Mouse (Mus musculus) monocyte, adult 2 months (primary cell): Measurements from ENCODE around the gene Foxd3.
"Not testable (repeated sequence)": the region's sequence is repeated elsewhere in the genome, so short reads cannot be mapped to it uniquely, and the experiment has no call there.

ENCODE experiments used
- DNase-seq, 2 experiments: peaks; one replicate each; pipeline ENCODE4 v3.0.0; 2022; ENCODE audit warnings: low spot score in 2 of 2, low read depth in 1 of 2

The Foxd3 gene

GRCm38 (mm10) chr4:99655937-99656604 lies at the start of gene Foxd3:
Gene Foxd3, plus strand, starts transcription at chr4:99656299.
- no peak for DNase-seq

GRCm38 (mm10) chr4:99612156-99612555 lies 43.9 kb upstream of the Foxd3 start:
- DNase-seq, result no peak

- no peak for DNase-seq
Measured at GRCm38 (mm10) chr4:99612609-99613350, 43.3 kb upstream of the Foxd3 start.

- DNase-seq, result no peak
Measured at GRCm38 (mm10) chr4:99626047-99626844, 29.9 kb upstream of the Foxd3 start.

GRCm38 (mm10) chr4:99627057-99627456 lies 29.0 kb upstream of the Foxd3 start:
- DNase-seq, result no peak

- no peak for DNase-seq
Measured at GRCm38 (mm10) chr4:99636038-99636437, 20.1 kb upstream of the Foxd3 start.

- no peak for DNase-seq
Measured at GRCm38 (mm10) chr4:99636711-99637110, 19.4 kb upstream of the Foxd3 start.

GRCm38 (mm10) chr4:99640619-99641018 lies 15.5 kb upstream of the Foxd3 start:
- DNase-seq, result not testable (repeated sequence)

GRCm38 (mm10) chr4:99641920-99642319 lies 14.2 kb upstream of the Foxd3 start:
- DNase-seq, result no peak

GRCm38 (mm10) chr4:99645560-99645959 lies 10.5 kb upstream of the Foxd3 start:
- no peak for DNase-seq

GRCm38 (mm10) chr4:99650088-99650944 lies 5.8 kb upstream of the Foxd3 start:
- no peak for DNase-seq

GRCm38 (mm10) chr4:99650945-99651690 lies 5.0 kb upstream of the Foxd3 start:
- no peak for DNase-seq

- no peak for DNase-seq
Measured at GRCm38 (mm10) chr4:99651823-99652450, 4.2 kb upstream of the Foxd3 start.

GRCm38 (mm10) chr4:99652576-99653210 lies 3.4 kb upstream of the Foxd3 start:
- no peak for DNase-seq

- DNase-seq, result no peak
Measured at GRCm38 (mm10) chr4:99653216-99653607, 2.9 kb upstream of the Foxd3 start.

- DNase-seq, result no peak
Measured at GRCm38 (mm10) chr4:99653608-99654221, 2.4 kb upstream of the Foxd3 start.

- DNase-seq, result no peak
Measured at GRCm38 (mm10) chr4:99654621-99655296, 1.3 kb upstream of the Foxd3 start.
